Mouse (Mus musculus) midbrain, embryonic 16.5 days (tissue): Measurements from ENCODE around the gene Macrod2. TPM values are rescaled to one million over a fixed set of nuclear protein-coding genes. Genes with fewer than 3 reads are reported as not detected.

Experiments used
- ATAC-seq: fragments of 200-750 bp; cut with Nextera tagmentation; 2 replicates; pipeline ENCODE4 v1.8.0; 2017; ENCODE audit warnings: moderate TSS enrichment
- H3K27ac ChIP-seq: fragments of 300-500 bp; sonication (generic); 2 replicates; pipeline ENCODE4 v1.5.1; 2014; ENCODE audit warnings: mild to moderate bottlenecking, low read length, mixed read lengths
- H3K27me3 ChIP-seq: fragments of 300-500 bp; sonication (generic); 2 replicates; pipeline ENCODE4 v1.6.1; 2014; ENCODE audit warnings: low read depth, low read length, mixed read lengths; ENCODE audit not compliant: control insufficient read depth, insufficient read depth
- H3K36me3 ChIP-seq: fragments of 300-500 bp; sonication (generic); 2 replicates; pipeline ENCODE4 v1.6.1; 2014; ENCODE audit warnings: mild to moderate bottlenecking, low read length, moderate library complexity, mixed read lengths; ENCODE audit not compliant: control insufficient read depth, insufficient read depth
- H3K4me1 ChIP-seq: fragments of 300-500 bp; sonication (generic); 2 replicates; pipeline ENCODE4 v1.6.1; 2014; ENCODE audit warnings: mild to moderate bottlenecking, low read length, mixed read lengths; ENCODE audit not compliant: control insufficient read depth, insufficient read depth
- H3K4me2 ChIP-seq: fragments of 300-500 bp; sonication (generic); 2 replicates; pipeline ENCODE4 v1.6.1; 2014; ENCODE audit warnings: mild to moderate bottlenecking, low read length, mixed read lengths
- H3K4me3 ChIP-seq: fragments of 300-500 bp; sonication (generic); 2 replicates; pipeline ENCODE4 v1.5.1; 2014; ENCODE audit warnings: low read depth, mild to moderate bottlenecking, low read length, moderate library complexity, mixed read lengths
- H3K9ac ChIP-seq: fragments of 300-500 bp; sonication (generic); 2 replicates; pipeline ENCODE4 v1.6.1; 2014; ENCODE audit warnings: low read depth, low read length, mixed read lengths
- H3K9me3 ChIP-seq: fragments of 300-500 bp; sonication (generic); replicated peaks from 2 replicates; pipeline ENCODE4 v1.6.1; 2014; ENCODE audit warnings: mild to moderate bottlenecking, low read length, mixed read lengths; ENCODE audit not compliant: control insufficient read depth, poor library complexity, severe bottlenecking
- WGBS: fragments of 180-500 bp; shearing (Covaris S2); extraction: QIAGEN DNeasy Blood & Tissue Kit; methylation state at CpG from one replicate; pipeline ENCODE4 v1.1.7; 2014; 5-methylcytosine and 5-hydroxymethylcytosine counted together
- polyA plus RNA-seq: library from polyadenylated mRNA; unstranded; fragments of >200 nt; fragmentation: Nextera tagmentation; extraction: Ambion mirVana; gene quantifications from 2 replicates; pipeline ENCODE4 v1.2.1, GENCODE M21; 2015

Gene Macrod2
- polyA plus RNA-seq, 1 experiment from 2014 or later = 96.9 TPM

GRCm38 (mm10) chr2:141889497-141889896, 1494.4 kb downstream of the Macrod2 start:
- Histone ChIP-seq H3K27ac (no peak overlapping the region), H3K9ac (no peak overlapping the region), H3K4me1 (no peaks in the 10 kb centered on the region), H3K4me3 (no peak overlapping the region), H3K36me3 (no peaks in the 10 kb centered on the region), H3K9me3 (no peaks in the 10 kb centered on the region), H3K27me3 (no peaks in the 10 kb centered on the region), H3K4me2 (no peak overlapping the region)
- no peak for ATAC-seq
- 85% methylated on average over 2 of the region's 2 CpGs for WGBS

- no peaks in the 10 kb centered on the region for H3K4me1 ChIP-seq
- no peaks in the 10 kb centered on the region for H3K36me3 ChIP-seq
These were observed 1502.8 kb downstream of the Macrod2 start for GRCm38 (mm10) chr2:141897951-141898350.

GRCm38 (mm10) chr2:141911831-141912447, 1516.8 kb downstream of the Macrod2 start:
- Histone ChIP-seq H3K4me1 (peaks cover 5% of the 10 kb centered on the region; the same call in 1 of the 2 replicates), H3K27ac (no peak overlapping the region), H3K9ac (no peak overlapping the region), H3K4me2 (no peak overlapping the region), H3K9me3 (no peaks in the 10 kb centered on the region), H3K27me3 (no peaks in the 10 kb centered on the region), H3K4me3 (no peak overlapping the region), H3K36me3 (no peaks in the 10 kb centered on the region)
- no peak for ATAC-seq
- 63% methylated on average over 6 of the region's 6 CpGs for WGBS

More at GRCm38 (mm10) chr2:141897951-141898350, 1502.8 kb downstream of the Macrod2 start:
- Histone ChIP-seq H3K9ac (no peak overlapping the region), H3K4me3 (no peak overlapping the region), H3K4me2 (no peak overlapping the region), H3K27ac (no peak overlapping the region), H3K27me3 (no peaks in the 10 kb centered on the region), H3K9me3 (no peaks in the 10 kb centered on the region)
- ATAC-seq = no peak

GRCm38 (mm10) chr2:141913486-141913885, 1518.4 kb downstream of the Macrod2 start:
- peak; percentile 32; the same call in 1 of the 2 replicates for ATAC-seq
- no peak overlapping the region for H3K4me2 ChIP-seq
- no peaks in the 10 kb centered on the region for H3K9me3 ChIP-seq
- no peak overlapping the region for H3K27ac ChIP-seq
- no peak overlapping the region for H3K9ac ChIP-seq
- H3K4me1 ChIP-seq = peaks cover 5% of the 10 kb centered on the region; the same call in 1 of the 2 replicates
- 21% methylated on average over 3 of the region's 3 CpGs for WGBS
- no peaks in the 10 kb centered on the region for H3K27me3 ChIP-seq
- no peaks in the 10 kb centered on the region for H3K36me3 ChIP-seq
- no peak overlapping the region for H3K4me3 ChIP-seq

GRCm38 (mm10) chr2:141913894-141914293, 1518.8 kb downstream of the Macrod2 start:
- Histone ChIP-seq H3K9ac (no peak overlapping the region), H3K27ac (no peak overlapping the region), H3K9me3 (no peaks in the 10 kb centered on the region), H3K27me3 (no peaks in the 10 kb centered on the region), H3K4me3 (no peak overlapping the region), H3K4me2 (no peak overlapping the region), H3K4me1 (peaks cover 5% of the 10 kb centered on the region; the same call in 1 of the 2 replicates), H3K36me3 (no peaks in the 10 kb centered on the region)
- no peak for ATAC-seq
- 41% methylated on average over 6 of the region's 6 CpGs for WGBS

- Histone ChIP-seq H3K4me2 (no peak overlapping the region), H3K4me3 (no peak overlapping the region), H3K9ac (no peak overlapping the region), H3K27ac (no peak overlapping the region), H3K36me3 (no peaks in the 10 kb centered on the region), H3K9me3 (no peaks in the 10 kb centered on the region), H3K4me1 (no peaks in the 10 kb centered on the region), H3K27me3 (no peaks in the 10 kb centered on the region)
- 85% methylated on average over 2 of the region's 2 CpGs for WGBS
- no peak for ATAC-seq
These were observed 1525.4 kb downstream of the Macrod2 start for GRCm38 (mm10) chr2:141920377-141920992.

GRCm38 (mm10) chr2:141935130-141935529, 1540.0 kb downstream of the Macrod2 start:
- no peaks in the 10 kb centered on the region for H3K36me3 ChIP-seq
- H3K9me3 ChIP-seq = no peaks in the 10 kb centered on the region
- H3K27ac ChIP-seq = no peak overlapping the region
- no peak overlapping the region for H3K4me3 ChIP-seq
- H3K9ac ChIP-seq = no peak overlapping the region
- no peaks in the 10 kb centered on the region for H3K27me3 ChIP-seq
- no peak overlapping the region for H3K4me2 ChIP-seq
- 84% methylated on average over 2 of the region's 2 CpGs for WGBS
- no peak for ATAC-seq
- no peaks in the 10 kb centered on the region for H3K4me1 ChIP-seq

GRCm38 (mm10) chr2:141954795-141955194, 1559.7 kb downstream of the Macrod2 start:
- ATAC-seq = no peak
- Histone ChIP-seq H3K9me3 (no peaks in the 10 kb centered on the region), H3K27ac (no peak overlapping the region), H3K4me3 (no peak overlapping the region), H3K4me1 (peaks cover 2% of the 10 kb centered on the region; the same call in 1 of the 2 replicates), H3K4me2 (no peak overlapping the region), H3K27me3 (no peaks in the 10 kb centered on the region), H3K9ac (no peak overlapping the region), H3K36me3 (no peaks in the 10 kb centered on the region)
- WGBS = 24% methylated on average over 1 of the region's 1 CpGs

GRCm38 (mm10) chr2:141955197-141955596, 1560.1 kb downstream of the Macrod2 start:
- H3K9ac ChIP-seq = no peak overlapping the region
- H3K27me3 ChIP-seq = no peaks in the 10 kb centered on the region
- ATAC-seq = no peak
- WGBS = 5% methylated on average over 3 of the region's 3 CpGs
- H3K27ac ChIP-seq = no peak overlapping the region
- no peak overlapping the region for H3K4me2 ChIP-seq
- H3K36me3 ChIP-seq = no peaks in the 10 kb centered on the region
- H3K9me3 ChIP-seq = no peaks in the 10 kb centered on the region
- peaks cover 2% of the 10 kb centered on the region; the same call in 1 of the 2 replicates for H3K4me1 ChIP-seq
- no peak overlapping the region for H3K4me3 ChIP-seq
